9 mouse cellular contexts compared by ENCODE assay signal in genomic region chr13:98572581-98573260, GRCm38 (mm10).
DNase-seq lines count a peak whose midpoint lies in the region; ATAC-seq and TF ChIP-seq lines count a peak whose summit lies in the region.
"Had no signal": no experiment of that assay in that cellular context is flagged by ENCODE, and none has a peak within 500 bp of the region (broad histone marks: within the 10 kb centered on the region; RNA-seq: fewer than 3 reads in every experiment).

No protein-coding gene starts in this region.

- peak overlapping the region; percentile 71 for H3K4me2 ChIP-seq in embryonic facial prominence, embryonic 15.5 days (replicated peaks)
- H3K4me2 ChIP-seq in intestine, embryonic 15.5 days (replicated peaks): peak overlapping the region; percentile 96
- H3K4me2 ChIP-seq in neural tube, embryonic 14.5 days (ENCODE audit: low read depth, low read length): peak overlapping the region; percentile 66

- 3% methylated on average over 50 of the region's 50 CpGs for whole genome bisulfite sequencing in liver, adult 2 months
- 1% methylated on average over 50 of the region's 50 CpGs for WGBS in embryonic facial prominence, embryonic 15.5 days
- 3% methylated on average over 50 of the region's 50 CpGs for WGBS in intestine, embryonic 15.5 days
- WGBS in neural tube, embryonic 14.5 days: under 1% methylated on average over 50 of the region's 50 CpGs

- no peaks in the 10 kb centered on the region for H3K36me3 ChIP-seq in liver, adult 2 months (ENCODE audit: control insufficient read depth, insufficient read depth, low read length)
- H3K36me3 ChIP-seq in embryonic facial prominence, embryonic 15.5 days: no peaks in the 10 kb centered on the region
- no peaks in the 10 kb centered on the region for H3K36me3 ChIP-seq in intestine, embryonic 15.5 days
- H3K36me3 ChIP-seq in neural tube, embryonic 14.5 days (ENCODE audit: control insufficient read depth, insufficient read depth, low read length): no peaks in the 10 kb centered on the region

- TF ChIP-seq CTCF in liver, adult 2 months (IDR thresholded peaks at IDR 0.05; ENCODE audit: low read depth, low read length): no peak

- no peaks in the 10 kb centered on the region for H3K9me3 ChIP-seq in embryonic facial prominence, embryonic 15.5 days (replicated peaks)
- H3K9me3 ChIP-seq in intestine, embryonic 15.5 days: no peaks in the 10 kb centered on the region
- H3K9me3 ChIP-seq in neural tube, embryonic 14.5 days (ENCODE audit: control insufficient read depth, low read length): no peaks in the 10 kb centered on the region

- H3K79me2 ChIP-seq in liver, adult 2 months (ENCODE audit: control insufficient read depth, insufficient read depth, low read length): no peaks in the 10 kb centered on the region

- ATAC-seq in embryonic facial prominence, embryonic 15.5 days (ENCODE audit: insufficient number of reproducible peaks, low FRiP score, low TSS enrichment, low read depth): peak; percentile 27; the same call in 1 of the 2 replicates
- peak; percentile 58 for ATAC-seq in intestine, embryonic 15.5 days
- peak; percentile 49; the same call in 1 of the 2 replicates for ATAC-seq in neural tube, embryonic 14.5 days (ENCODE audit: low read depth)
- no peak for ATAC-seq in monocyte, adult 5-6 weeks (replicated peaks; ENCODE audit: insufficient number of reproducible peaks, low FRiP score, low TSS enrichment, poor library complexity, severe bottlenecking)

- no peak overlapping the region for H3K27ac ChIP-seq in liver, adult 2 months (replicated peaks; ENCODE audit: insufficient read depth, low read depth, low read length)
- peak overlapping the region; percentile 74 for H3K27ac ChIP-seq in embryonic facial prominence, embryonic 15.5 days (replicated peaks)
- H3K27ac ChIP-seq in intestine, embryonic 15.5 days: no peak overlapping the region
- no peak overlapping the region for H3K27ac ChIP-seq in neural tube, embryonic 14.5 days (ENCODE audit: low read depth, low read length)

- peak overlapping the region; percentile 15; the same call in 1 of the 2 replicates for H3K4me3 ChIP-seq in liver, adult 2 months (ENCODE audit: insufficient read depth, low read depth, low read length)
- H3K4me3 ChIP-seq in embryonic facial prominence, embryonic 15.5 days (replicated peaks): peak overlapping the region; percentile 45
- peak overlapping the region; percentile 43 for H3K4me3 ChIP-seq in intestine, embryonic 15.5 days (replicated peaks)
- peak overlapping the region; percentile 33 for H3K4me3 ChIP-seq in neural tube, embryonic 14.5 days (ENCODE audit: low read depth, low read length)
- H3K4me3 ChIP-seq: megakaryocyte, embryonic 14.5 days had no signal

- H3K9ac ChIP-seq in liver, adult 2 months (ENCODE audit: low read depth, low read length): no peak overlapping the region
- peak overlapping the region; percentile 28 for H3K9ac ChIP-seq in embryonic facial prominence, embryonic 15.5 days
- peak overlapping the region; percentile 40 for H3K9ac ChIP-seq in intestine, embryonic 15.5 days
- H3K9ac ChIP-seq in neural tube, embryonic 14.5 days (replicated peaks; ENCODE audit: low read depth, low read length): peak overlapping the region; percentile 37

- peaks cover 27% of the 10 kb centered on the region for H3K27me3 ChIP-seq in liver, adult 2 months (ENCODE audit: control insufficient read depth, insufficient read depth, low read length)
- peaks cover 41% of the 10 kb centered on the region for H3K27me3 ChIP-seq in embryonic facial prominence, embryonic 15.5 days
- H3K27me3 ChIP-seq in intestine, embryonic 15.5 days (replicated peaks): peaks cover 23% of the 10 kb centered on the region
- peaks cover 13% of the 10 kb centered on the region for H3K27me3 ChIP-seq in neural tube, embryonic 14.5 days (ENCODE audit: control insufficient read depth, insufficient read depth, low read length)

- DNase-seq in liver, adult 2 months (ENCODE audit: extremely low read depth, low read depth, low spot score): no peak
- no peak for DNase-seq in liver
- no peak for DNase-seq in urinary bladder, adult 18-20 months (ENCODE audit: low spot score in 2 of 2)
- DNase-seq in lung, postnatal 4 days: no peak

- no peak for TF ChIP-seq POLR2A in liver, adult 2 months (IDR thresholded peaks at IDR 0.05; ENCODE audit: extremely low read depth, insufficient read depth, low read length)

- H3K4me1 ChIP-seq in liver, adult 2 months (ENCODE audit: control insufficient read depth, insufficient read depth, low read length): no peaks in the 10 kb centered on the region; the same call in 1 of the 2 replicates
- H3K4me1 ChIP-seq in embryonic facial prominence, embryonic 15.5 days: peaks cover 32% of the 10 kb centered on the region
- H3K4me1 ChIP-seq in intestine, embryonic 15.5 days (replicated peaks): peaks cover 17% of the 10 kb centered on the region
- peaks cover 13% of the 10 kb centered on the region for H3K4me1 ChIP-seq in neural tube, embryonic 14.5 days (ENCODE audit: control insufficient read depth, insufficient read depth, low read length)
